Mouse (Mus musculus): ENCODE measurements around the gene AI467606. TPM values are rescaled to one million over a fixed set of nuclear protein-coding genes. Genes with fewer than 3 reads are reported as not detected.

The AI467606 gene
- polyA plus RNA-seq, 1 experiment: 1.4 TPM

GRCm38 (mm10) chr7:127113614-127114259 lies 22.6 kb downstream of the AI467606 start:
- Histone ChIP-seq H3K36me3 (ENCODE audit: control insufficient read depth) (peaks cover 2% of the 10 kb centered on the region; the same call in 1 of the 2 replicates), H3K4me3 (replicated peaks) (no peak overlapping the region), H3K9me3 (ENCODE audit: control insufficient read depth, low read length) (no peaks in the 10 kb centered on the region), H3K4me1 (ENCODE audit: control insufficient read depth) (peaks cover 27% of the 10 kb centered on the region), H3K27me3 (ENCODE audit: control insufficient read depth) (no peaks in the 10 kb centered on the region)
- TF ChIP-seq TAL1 (IDR thresholded peaks at IDR 0.05; ENCODE audit: low read length): no peak
- TF ChIP-seq GATA1 (IDR thresholded peaks at IDR 0.05; ENCODE audit: low read length): no peak

DNA sequence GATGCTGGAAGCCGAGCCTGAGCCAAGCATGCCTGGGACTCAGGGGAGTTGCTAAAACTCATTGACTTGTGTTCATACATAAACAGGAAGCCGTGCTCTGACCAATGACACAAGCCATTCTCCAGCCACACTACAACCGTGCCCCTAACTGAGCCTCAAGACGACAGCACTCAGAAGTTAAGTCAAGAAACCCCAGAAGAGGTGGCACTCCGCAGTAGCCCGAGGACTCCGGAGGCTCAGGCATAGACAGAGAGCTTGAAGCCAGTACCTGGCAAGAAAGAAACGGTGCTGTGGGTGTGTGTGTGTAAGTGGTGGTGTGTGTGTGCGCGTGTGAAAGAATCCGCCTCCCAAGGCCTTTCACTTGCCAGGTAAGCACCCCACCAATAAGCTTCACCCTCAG lies 23.8 kb downstream of the AI467606 start:
- Histone ChIP-seq H3K9me3 (ENCODE audit: control insufficient read depth, low read length) (no peaks in the 10 kb centered on the region), H3K4me1 (ENCODE audit: control insufficient read depth) (peaks cover 29% of the 10 kb centered on the region), H3K4me3 (replicated peaks) (no peak overlapping the region), H3K27me3 (ENCODE audit: control insufficient read depth) (no peaks in the 10 kb centered on the region), H3K36me3 (ENCODE audit: control insufficient read depth) (peaks cover 2% of the 10 kb centered on the region; the same call in 1 of the 2 replicates)
- TF ChIP-seq GATA1 (IDR thresholded peaks at IDR 0.05; ENCODE audit: low read length) (no peak), TAL1 (IDR thresholded peaks at IDR 0.05; ENCODE audit: low read length) (no peak)

DNA sequence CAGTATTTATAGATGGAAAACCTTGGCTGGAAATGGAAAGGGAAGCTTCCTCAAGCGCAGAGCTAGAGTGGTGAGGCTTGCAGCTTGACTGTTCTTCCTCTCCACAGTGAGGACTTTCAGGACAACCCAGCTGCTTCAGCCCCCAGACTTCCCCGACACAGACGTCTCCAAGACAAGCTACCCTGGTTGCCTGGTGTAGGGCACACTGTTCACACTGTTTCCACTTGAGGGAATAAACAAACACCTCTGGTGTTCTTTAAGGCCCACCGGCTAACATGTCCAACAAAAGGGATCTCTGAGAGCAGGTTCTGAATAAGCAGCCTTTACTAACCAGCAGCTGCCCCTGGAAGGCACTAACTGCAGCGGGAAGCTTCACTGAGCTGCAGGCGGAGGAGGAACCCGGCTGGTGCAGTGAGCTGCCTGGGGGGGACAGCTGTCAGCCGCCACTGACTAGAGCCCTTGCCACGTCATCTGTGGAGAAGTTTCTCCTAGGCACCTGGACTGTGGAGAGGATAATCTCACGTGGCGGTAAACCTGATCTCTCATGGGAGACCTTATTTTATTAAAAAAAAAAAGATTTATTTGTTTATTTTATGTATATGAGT lies 25.3 kb downstream of the AI467606 start:
- Histone ChIP-seq H3K4me1 (ENCODE audit: control insufficient read depth) (peaks cover 24% of the 10 kb centered on the region), H3K27me3 (ENCODE audit: control insufficient read depth) (peaks cover 3% of the 10 kb centered on the region), H3K9me3 (ENCODE audit: control insufficient read depth, low read length) (no peaks in the 10 kb centered on the region), H3K36me3 (ENCODE audit: control insufficient read depth) (peaks cover 2% of the 10 kb centered on the region; the same call in 1 of the 2 replicates), H3K4me3 (replicated peaks) (no peak overlapping the region)
- TF ChIP-seq TAL1 (IDR thresholded peaks at IDR 0.05; ENCODE audit: low read length) (no peak), GATA1 (IDR thresholded peaks at IDR 0.05; ENCODE audit: low read length) (no peak)

- peaks cover 21% of the 10 kb centered on the region for H3K4me1 ChIP-seq (ENCODE audit: control insufficient read depth)
- H3K27me3 ChIP-seq (ENCODE audit: control insufficient read depth): peaks cover 8% of the 10 kb centered on the region
- H3K4me3 ChIP-seq (replicated peaks): no peak overlapping the region
- peaks cover 2% of the 10 kb centered on the region; the same call in 1 of the 2 replicates for H3K36me3 ChIP-seq (ENCODE audit: control insufficient read depth)
- no peak for TF ChIP-seq GATA1 (IDR thresholded peaks at IDR 0.05; ENCODE audit: low read length)
- no peaks in the 10 kb centered on the region for H3K9me3 ChIP-seq (ENCODE audit: control insufficient read depth, low read length)
Observed at GRCm38 (mm10) chr7:127117948-127118347, 26.8 kb downstream of the AI467606 start.

DNA sequence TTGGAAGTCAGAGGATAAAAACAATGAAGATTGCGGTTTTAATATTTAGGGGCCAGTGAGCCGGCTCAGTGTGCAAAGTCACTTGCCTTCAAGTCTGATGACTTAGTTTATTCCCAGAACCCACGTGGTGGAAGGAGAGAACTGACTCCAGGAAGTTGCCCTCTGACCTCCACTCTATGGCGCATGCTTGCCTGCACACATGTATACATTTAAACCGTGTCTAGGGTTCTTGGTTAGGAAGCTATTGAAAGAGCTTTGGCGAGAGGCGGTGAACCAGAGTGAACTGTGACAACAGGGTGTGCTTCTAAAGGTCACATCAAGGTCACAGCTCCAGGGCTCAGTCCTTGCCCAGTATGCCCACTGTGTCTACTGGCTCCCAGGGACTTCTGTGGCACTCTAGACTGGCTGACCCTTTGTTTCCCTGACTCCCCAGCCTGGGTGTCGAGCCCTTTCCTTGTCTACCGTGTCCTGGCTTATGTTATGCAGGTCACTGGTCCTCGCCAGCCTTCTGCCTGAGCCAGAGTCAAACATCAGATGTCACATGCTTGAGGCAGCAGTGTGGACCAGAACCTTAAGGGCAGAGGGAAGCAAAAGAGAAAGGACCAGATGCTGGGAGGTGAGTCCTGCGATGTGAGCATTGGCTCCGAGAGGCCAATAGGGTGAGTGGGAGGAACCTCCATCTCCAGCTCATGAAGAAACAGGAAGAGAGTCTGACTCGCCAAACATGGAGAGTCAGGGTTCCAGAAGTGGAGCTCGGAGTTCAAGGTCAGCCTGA lies 27.7 kb downstream of the AI467606 start:
- Histone ChIP-seq H3K4me1 (ENCODE audit: control insufficient read depth) (peaks cover 17% of the 10 kb centered on the region), H3K4me3 (replicated peaks) (no peak overlapping the region), H3K27me3 (ENCODE audit: control insufficient read depth) (peaks cover 8% of the 10 kb centered on the region), H3K36me3 (ENCODE audit: control insufficient read depth) (peaks cover 2% of the 10 kb centered on the region; the same call in 1 of the 2 replicates), H3K9me3 (ENCODE audit: control insufficient read depth, low read length) (no peaks in the 10 kb centered on the region)
- TF ChIP-seq GATA1 (IDR thresholded peaks at IDR 0.05; ENCODE audit: low read length) (no peak), TAL1 (IDR thresholded peaks at IDR 0.05; ENCODE audit: low read length) (no peak)

- TF ChIP-seq TAL1 (IDR thresholded peaks at IDR 0.05; ENCODE audit: low read length): no peak
- no peak for TF ChIP-seq GATA1 (IDR thresholded peaks at IDR 0.05; ENCODE audit: low read length)
- H3K9me3 ChIP-seq (ENCODE audit: control insufficient read depth, low read length): peaks cover 6% of the 10 kb centered on the region
- peaks cover 17% of the 10 kb centered on the region for H3K4me1 ChIP-seq (ENCODE audit: control insufficient read depth)
- peak overlapping the region; percentile 48 for H3K4me3 ChIP-seq (replicated peaks)
- no peaks in the 10 kb centered on the region; the same call in 1 of the 2 replicates for H3K36me3 ChIP-seq (ENCODE audit: control insufficient read depth)
- H3K27me3 ChIP-seq (ENCODE audit: control insufficient read depth): peaks cover 8% of the 10 kb centered on the region
Observed at GRCm38 (mm10) chr7:127121061-127121910, 30.1 kb downstream of the AI467606 start.

DNA sequence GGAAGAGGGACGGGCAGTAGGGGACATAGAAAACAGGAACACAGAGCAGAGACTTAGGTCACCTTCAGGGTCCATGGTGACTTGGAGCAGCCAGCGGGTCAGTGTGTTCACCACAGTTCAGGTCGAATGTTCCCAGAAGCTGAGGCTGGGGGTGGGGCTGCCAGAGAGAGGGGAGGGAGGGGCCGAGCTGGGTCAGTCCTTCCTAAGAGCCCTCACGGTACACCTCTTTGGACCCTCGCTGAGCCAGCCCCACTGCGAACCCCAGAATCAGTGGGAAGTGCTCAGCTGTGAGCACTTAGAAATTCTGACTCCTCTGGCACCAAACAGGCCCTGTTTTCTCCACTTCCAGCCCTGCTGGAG lies 30.7 kb downstream of the AI467606 start, which contains the start of gene Qprt:
TSS of gene Qprt (minus strand) at position 316 of the 360 bp plus-strand sequence.
- peak within 1 kb of the TSS; percentile 48 for H3K4me3 ChIP-seq (replicated peaks)

GRCm38 (mm10) chr7:127129638-127130037 lies 38.5 kb downstream of the AI467606 start:
- TF ChIP-seq GATA1 (IDR thresholded peaks at IDR 0.05; ENCODE audit: low read length): no peak
- no peak for TF ChIP-seq TAL1 (IDR thresholded peaks at IDR 0.05; ENCODE audit: low read length)
- Histone ChIP-seq H3K36me3 (ENCODE audit: control insufficient read depth) (peaks cover 11% of the 10 kb centered on the region), H3K9me3 (ENCODE audit: control insufficient read depth, low read length) (peaks cover under 1% of the 10 kb centered on the region), H3K27me3 (ENCODE audit: control insufficient read depth) (no peaks in the 10 kb centered on the region), H3K4me1 (ENCODE audit: control insufficient read depth) (peaks cover 23% of the 10 kb centered on the region), H3K4me3 (replicated peaks) (no peak overlapping the region)

More for the DNA sequence above, 30.7 kb downstream of the AI467606 start, which contains the start of gene Qprt:
- Histone ChIP-seq H3K27me3 (ENCODE audit: control insufficient read depth) (peaks cover 8% of the 10 kb centered on the region), H3K9me3 (ENCODE audit: control insufficient read depth, low read length) (peaks cover 6% of the 10 kb centered on the region), H3K36me3 (ENCODE audit: control insufficient read depth) (no peaks in the 10 kb centered on the region), H3K4me1 (ENCODE audit: control insufficient read depth) (peaks cover 13% of the 10 kb centered on the region)
- TF ChIP-seq GATA1 (IDR thresholded peaks at IDR 0.05; ENCODE audit: low read length) (no peak), TAL1 (IDR thresholded peaks at IDR 0.05; ENCODE audit: low read length) (no peak)

Measured in erythroblast, embryonic 14.5 days (primary cell).